Mouse (Mus musculus) C2C12 (cell line): Measurements from ENCODE around the gene S100a9.

Source experiments
- CTCF ChIP-seq: IDR thresholded peaks from one replicate; pipeline ENCODE4 v1.5.1; 2011; ENCODE audit not compliant: control insufficient read depth, insufficient read depth, insufficient read length
- MAX ChIP-seq: IDR thresholded peaks from one replicate; pipeline ENCODE4 v1.6.1; 2011; ENCODE audit warnings: mild to moderate bottlenecking, control low read depth
- USF1 ChIP-seq: IDR thresholded peaks from one replicate; pipeline ENCODE4 v1.6.1; 2011; ENCODE audit warnings: low read depth, mild to moderate bottlenecking, control low read depth, moderate library complexity

- peak; percentile 21 for TF ChIP-seq CTCF
- no peak for TF ChIP-seq MAX
- TF ChIP-seq USF1 = no peak
These were observed 31.3 kb downstream of the S100a9 start for GRCm38 (mm10) chr3:90664219-90664618.
